In genomic region chr14:34880431-34881421, GRCm38 (mm10) we compare ENCODE assay signal across 10 mouse cellular contexts.
DNase-seq lines count a peak whose midpoint lies in the region; ATAC-seq and TF ChIP-seq lines count a peak whose summit lies in the region.
"Had no signal": no experiment of that assay in that cellular context is flagged by ENCODE, and none has a peak within 500 bp of the region (broad histone marks: within the 10 kb centered on the region; RNA-seq: fewer than 3 reads in every experiment).

No protein-coding gene starts in this region.

- no peak overlapping the region for H3K4me2 ChIP-seq in forebrain, embryonic 15.5 days (replicated peaks)
- no peak overlapping the region for H3K4me2 ChIP-seq in kidney, embryonic 15.5 days
- H3K4me2 ChIP-seq in neural tube, embryonic 13.5 days, result no peak overlapping the region; the same call in 1 of the 2 replicates
- H3K4me2 ChIP-seq in intestine, postnatal 0 days (replicated peaks; ENCODE audit: low read depth), result no peak overlapping the region

- H3K9me3 ChIP-seq in forebrain, embryonic 15.5 days, result no peaks in the 10 kb centered on the region
- H3K9me3 ChIP-seq in kidney, embryonic 15.5 days (replicated peaks), result no peaks in the 10 kb centered on the region
- no peaks in the 10 kb centered on the region for H3K9me3 ChIP-seq in neural tube, embryonic 13.5 days
- no peaks in the 10 kb centered on the region for H3K9me3 ChIP-seq in intestine, postnatal 0 days (ENCODE audit: control insufficient read depth)

- H3K4me1 ChIP-seq in forebrain, embryonic 15.5 days, result peaks cover 14% of the 10 kb centered on the region
- H3K4me1 ChIP-seq in kidney, embryonic 15.5 days, result peaks cover 15% of the 10 kb centered on the region
- H3K4me1 ChIP-seq in neural tube, embryonic 13.5 days (replicated peaks), result peaks cover 36% of the 10 kb centered on the region
- no peaks in the 10 kb centered on the region for H3K4me1 ChIP-seq in intestine, postnatal 0 days (replicated peaks; ENCODE audit: control insufficient read depth, insufficient read depth, low read length)

- H3K4me3 ChIP-seq in forebrain, embryonic 15.5 days, result no peak overlapping the region
- no peak overlapping the region for H3K4me3 ChIP-seq in kidney, embryonic 15.5 days (replicated peaks)
- H3K4me3 ChIP-seq in neural tube, embryonic 13.5 days, result no peak overlapping the region
- H3K4me3 ChIP-seq in intestine, postnatal 0 days (ENCODE audit: low read depth, low read length), result no peak overlapping the region

- TF ChIP-seq CTCF in intestine, postnatal 0 days (IDR thresholded peaks at IDR 0.05; ENCODE audit: low read depth), result no peak

- H3K27me3 ChIP-seq in forebrain, embryonic 15.5 days, result no peaks in the 10 kb centered on the region
- H3K27me3 ChIP-seq in kidney, embryonic 15.5 days, result no peaks in the 10 kb centered on the region
- no peaks in the 10 kb centered on the region for H3K27me3 ChIP-seq in neural tube, embryonic 13.5 days
- no peaks in the 10 kb centered on the region for H3K27me3 ChIP-seq in intestine, postnatal 0 days (replicated peaks; ENCODE audit: control insufficient read depth, insufficient read depth, low read length)

- no peaks in the 10 kb centered on the region for H3K36me3 ChIP-seq in forebrain, embryonic 15.5 days
- no peaks in the 10 kb centered on the region for H3K36me3 ChIP-seq in kidney, embryonic 15.5 days
- H3K36me3 ChIP-seq in neural tube, embryonic 13.5 days, result no peaks in the 10 kb centered on the region
- H3K36me3 ChIP-seq in intestine, postnatal 0 days (ENCODE audit: control insufficient read depth, insufficient read depth), result no peaks in the 10 kb centered on the region

- peak; percentile 60 for ATAC-seq in forebrain, embryonic 15.5 days (replicated peaks)
- peak; percentile 96 for ATAC-seq in kidney, embryonic 15.5 days (replicated peaks; ENCODE audit: low FRiP score)
- peak; percentile 68 for ATAC-seq in neural tube, embryonic 13.5 days (ENCODE audit: low read depth)
- ATAC-seq in intestine, postnatal 0 days, result no peak
- no peak for ATAC-seq in monocyte, adult 5-6 weeks (replicated peaks; ENCODE audit: insufficient number of reproducible peaks, low FRiP score, low TSS enrichment, poor library complexity, severe bottlenecking)

- DNase-seq in layer of hippocampus, adult 11-12 months (ENCODE audit: low spot score), result peak; percentile 32
- DNase-seq in layer of hippocampus, adult 9-10 months (ENCODE audit: low spot score), result no peak
- no peak for DNase-seq in adrenal gland, adult 2 months
- DNase-seq: liver; thymus, postnatal 36 days had no signal

- no peak overlapping the region for H3K27ac ChIP-seq in forebrain, embryonic 15.5 days (replicated peaks)
- H3K27ac ChIP-seq in kidney, embryonic 15.5 days, result peak overlapping the region; percentile 70
- peak overlapping the region; percentile 64 for H3K27ac ChIP-seq in neural tube, embryonic 13.5 days (replicated peaks)
- no peak overlapping the region for H3K27ac ChIP-seq in intestine, postnatal 0 days (ENCODE audit: low read depth, low read length)

- 16% methylated on average over 8 of the region's 8 CpGs for WGBS in forebrain, embryonic 15.5 days
- 31% methylated on average over 8 of the region's 8 CpGs for WGBS in kidney, embryonic 15.5 days
- 14% methylated on average over 8 of the region's 8 CpGs for WGBS in neural tube, embryonic 13.5 days
- WGBS in intestine, postnatal 0 days, result 22% methylated on average over 8 of the region's 8 CpGs

- H3K9ac ChIP-seq in forebrain, embryonic 15.5 days (replicated peaks), result no peak overlapping the region
- no peak overlapping the region for H3K9ac ChIP-seq in kidney, embryonic 15.5 days
- no peak overlapping the region for H3K9ac ChIP-seq in neural tube, embryonic 13.5 days
- H3K9ac ChIP-seq in intestine, postnatal 0 days (ENCODE audit: low read depth, low read length), result no peak overlapping the region

Comparison
In these comparisons a context has a peak if more than half of its experiments do, and no peak if none do; other contexts are left out.
1. ATAC-seq: peak in forebrain, embryonic 15.5 days (single experiment), kidney, embryonic 15.5 days (single experiment) and neural tube, embryonic 13.5 days (single experiment); none in intestine, postnatal 0 days (single experiment) and monocyte, adult 5-6 weeks (single experiment).
2. H3K27ac ChIP-seq: peak in kidney, embryonic 15.5 days (single experiment) and neural tube, embryonic 13.5 days (single experiment); none in forebrain, embryonic 15.5 days (single experiment) and intestine, postnatal 0 days (single experiment).